Mouse (Mus musculus) adrenal gland, postnatal 4 days (tissue): ENCODE measurements around the gene Gga2. TPM values are rescaled to one million over a fixed set of nuclear protein-coding genes. Genes with fewer than 3 reads are reported as not detected.

Experiments used
- DNase-seq, 2 experiments: peaks; one replicate each; pipeline ENCODE4 v3.0.0; 2021 to 2022; ENCODE audit warnings: low spot score in 2 of 2, mixed read lengths in 2 of 2
- total RNA-seq, 2 experiments: library from RNA; stranded (reverse); gene quantifications; 2 replicates each; pipeline ENCODE4 v1.2.3; 2021

Gga2 gene
- total RNA-seq, 2 experiments from 2014 or later, result 34.2 to 43.2 TPM

GRCm38 (mm10) chr7:121939244-121939643 is 81.8 kb downstream of the Gga2 start:
- no peak for DNase-seq

- no peak for DNase-seq
Measured at GRCm38 (mm10) chr7:121938124-121938891, 82.7 kb downstream of the Gga2 start.

- no peak for DNase-seq
Measured at GRCm38 (mm10) chr7:121936861-121937630, 84.0 kb downstream of the Gga2 start.

Other genes with a start within 250 kb of the Gga2 start
- 1 to 10 TPM in 1 of 2 experiments, under 1 TPM in 1; 0.96 to 9.5 TPM for gene Scnn1b, start 156.2 kb downstream of the Gga2 start, total RNA-seq
- 10 to 100 TPM; 31.1 to 32.6 TPM for gene Cog7, start 39.5 kb downstream of the Gga2 start, total RNA-seq
- gene Ubfd1, start 46.0 kb upstream of the Gga2 start, total RNA-seq, result 10 to 100 TPM; 51.0 to 53.7 TPM
- gene Ears2, start 46.0 kb upstream of the Gga2 start, total RNA-seq, result 10 to 100 TPM; 20.5 to 20.8 TPM
- gene Ndufab1, start 80.7 kb upstream of the Gga2 start, total RNA-seq, result 100 to 1,000 TPM; 367 to 408 TPM
- 1 to 10 TPM; 7.1 to 8.1 TPM for gene Palb2, start 111.8 kb upstream of the Gga2 start, total RNA-seq
- 10 to 100 TPM; 70.7 to 72.0 TPM for gene Dctn5, start 111.8 kb upstream of the Gga2 start, total RNA-seq
- gene Plk1, start 138.2 kb upstream of the Gga2 start, total RNA-seq, result 10 to 100 TPM; 25.3 to 27.3 TPM
- gene Ern2, start 165.0 kb upstream of the Gga2 start, total RNA-seq, result under 1 TPM in 1 of 2 experiments, not detected in 1; 0.22 TPM
- gene Chp2, start 198.3 kb upstream of the Gga2 start, total RNA-seq, result 1 to 10 TPM; 2.5 to 4.9 TPM